Mouse (Mus musculus) testis, postnatal 10 days (tissue): ENCODE results near the gene Hoxa13.

Experiments
- DNase-seq: peaks from one replicate; pipeline ENCODE4 v3.0.0; 2021; ENCODE audit warnings: low spot score

The Hoxa13 gene

GRCm38 (mm10) chr6:52211170-52211935, 49.3 kb downstream of the Hoxa13 start:
- peak; percentile 85 for DNase-seq

- peak; percentile 26 for DNase-seq
Measured at GRCm38 (mm10) chr6:52209685-52210046, 51.0 kb downstream of the Hoxa13 start.

- DNase-seq: peak; percentile 31
Measured at GRCm38 (mm10) chr6:52208868-52209684, 51.6 kb downstream of the Hoxa13 start.

- DNase-seq: peak; percentile 61
Measured at GRCm38 (mm10) chr6:52208072-52208867, 52.4 kb downstream of the Hoxa13 start, which contains the start of gene Hoxa6. Gene Hoxa6, minus strand, starts transcription at chr6:52208722.
